Mouse (Mus musculus) thymus, postnatal 14 days (tissue): ENCODE measurements around the gene Zfp882.
"Not testable (repeated sequence)": the region's sequence is repeated elsewhere in the genome, so short reads cannot be mapped to it uniquely, and the experiment has no call there.

Source experiments
- DNase-seq: peaks from one replicate; pipeline ENCODE4 v3.0.0; 2021

The Zfp882 gene

GRCm38 (mm10) chr8:71908309-71909261 lies at the start of gene Zfp882, which contains the start of gene Zfp617:
Gene Zfp882 (plus strand): TSS chr8:71908608.
Gene Zfp617 (plus strand): TSS chr8:71908635.
- DNase-seq: peak; percentile 88

- not testable (repeated sequence) for DNase-seq
Observed at GRCm38 (mm10) chr8:71861551-71861950, 46.9 kb upstream of the Zfp882 start.

DNA sequence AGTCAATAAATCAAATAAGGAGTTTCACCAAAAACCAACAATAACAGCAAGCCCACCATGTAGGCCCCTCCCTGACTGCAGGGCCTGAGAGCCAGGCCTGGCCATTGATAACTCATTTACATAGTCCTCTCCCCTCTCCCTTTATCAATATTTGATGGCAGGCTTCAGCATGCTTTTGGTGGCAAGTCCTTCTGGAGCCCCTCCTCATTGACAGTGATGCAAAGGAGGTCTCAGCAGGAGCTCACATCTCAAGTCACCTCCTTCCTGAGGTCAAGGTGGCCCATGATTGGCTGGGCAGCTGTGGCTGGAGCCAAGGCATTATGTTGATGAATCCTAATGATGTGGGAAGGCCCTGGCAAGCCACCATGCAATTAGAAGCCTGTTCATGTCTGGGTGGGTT lies 46.4 kb upstream of the Zfp882 start:
- not testable (repeated sequence) for DNase-seq

DNA sequence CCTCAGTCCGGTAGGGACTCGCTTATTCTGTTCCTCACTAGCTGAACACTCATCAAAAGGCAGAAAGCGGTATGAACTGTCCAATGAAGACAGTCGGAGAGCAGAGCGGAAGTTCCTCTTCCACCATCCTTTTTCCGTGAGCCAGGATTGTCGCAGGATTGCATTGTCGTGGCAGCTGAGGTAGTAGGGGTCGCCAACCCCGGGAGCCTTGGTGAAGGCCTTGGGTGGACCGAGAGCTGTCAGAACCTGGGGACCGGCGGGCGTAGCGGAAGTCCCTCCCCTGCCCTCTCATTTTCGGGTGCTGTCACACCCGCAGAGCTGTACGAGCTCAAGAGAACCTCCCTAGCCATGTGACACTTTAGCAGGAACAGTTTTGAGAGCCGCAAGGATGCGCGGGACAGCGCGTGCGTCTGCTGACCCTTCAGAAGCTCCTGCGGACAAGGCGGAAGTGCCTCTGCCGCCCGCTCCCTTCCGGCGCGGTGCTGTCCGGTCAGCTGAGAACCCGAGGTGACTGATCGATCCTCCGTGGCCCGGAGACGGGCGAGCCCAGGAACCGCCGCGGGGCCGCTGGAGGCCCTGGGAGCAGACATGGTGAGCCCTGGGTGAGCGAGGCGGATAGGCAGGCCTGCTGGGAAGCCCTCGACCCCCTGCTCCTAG lies 26.7 kb upstream of the Zfp882 start, which contains the start of gene Zfp709:
Zfp709 (plus strand) TSS at position 402 of the 657 bp plus-strand sequence.
- DNase-seq: peak; percentile 61

- DNase-seq: not testable (repeated sequence)
Observed at GRCm38 (mm10) chr8:71900666-71901065, 7.7 kb upstream of the Zfp882 start.

- DNase-seq: not testable (repeated sequence)
Observed at GRCm38 (mm10) chr8:71903084-71903483, 5.3 kb upstream of the Zfp882 start.

- no peak for DNase-seq
Observed at GRCm38 (mm10) chr8:71906809-71907208, 1.6 kb upstream of the Zfp882 start.

GRCm38 (mm10) chr8:71907798-71908257 lies 580 bp upstream of the Zfp882 start:
- no peak for DNase-seq

DNA sequence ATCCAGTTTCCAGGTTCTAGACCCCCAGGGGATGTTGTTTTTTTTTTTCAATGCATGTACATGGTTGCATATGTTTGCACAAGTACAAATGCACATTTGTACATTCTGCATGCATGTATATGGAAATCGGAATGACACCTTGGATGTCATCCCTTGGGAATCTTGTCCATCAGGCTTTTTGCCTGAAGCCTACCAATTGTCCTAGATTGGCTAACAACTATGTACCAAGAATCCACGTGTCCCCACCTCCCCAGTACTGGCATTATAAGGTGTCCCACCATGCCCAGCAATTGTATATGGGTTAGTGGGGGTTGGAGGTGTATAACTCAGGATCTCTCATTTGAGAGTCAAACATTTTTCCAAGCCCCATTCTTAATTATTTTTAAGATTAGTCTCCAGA lies 3.9 kb downstream of the Zfp882 start:
- DNase-seq: no peak

GRCm38 (mm10) chr8:71922567-71923401 lies 14.4 kb downstream of the Zfp882 start:
- peak; percentile 94 for DNase-seq

DNA sequence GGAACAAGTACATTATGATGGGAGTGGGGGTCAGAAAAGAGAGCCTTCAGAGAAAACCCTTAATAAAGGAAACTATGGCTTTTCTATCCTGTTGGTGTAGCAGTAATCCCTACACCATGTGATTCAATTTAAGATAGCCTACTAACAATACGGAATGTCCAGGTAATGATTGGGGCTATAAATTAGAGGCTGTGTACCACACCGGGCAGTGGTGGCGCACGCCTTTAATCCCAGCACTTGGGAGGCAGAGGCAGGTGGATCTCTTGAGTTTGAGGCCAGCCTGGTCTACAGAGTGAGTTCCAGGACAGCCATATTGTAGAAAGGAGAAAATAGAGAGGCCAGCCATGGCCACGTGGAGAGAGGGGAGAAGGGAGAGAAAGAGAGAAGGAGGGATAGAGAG lies 17.4 kb downstream of the Zfp882 start:
- DNase-seq: no peak

DNA sequence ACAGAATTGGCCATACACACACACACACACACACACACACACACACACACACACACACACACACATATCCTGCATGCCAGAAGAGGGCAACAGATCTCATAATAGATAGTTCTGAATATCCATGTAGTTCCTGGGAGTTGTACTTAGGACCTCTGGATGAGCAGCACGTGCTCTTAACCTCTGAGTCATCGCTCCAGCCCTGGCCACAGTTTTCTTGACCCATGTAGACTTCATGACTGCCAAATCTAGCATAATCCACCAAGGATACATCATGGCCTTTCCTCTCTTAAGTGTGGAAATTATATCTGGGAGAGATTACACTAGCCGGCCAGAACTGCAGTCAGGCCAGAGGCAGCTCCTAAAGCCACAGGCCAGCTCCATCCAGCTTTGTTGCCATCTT lies 18.1 kb downstream of the Zfp882 start:
- DNase-seq: no peak

GRCm38 (mm10) chr8:71927779-71928178 lies 19.4 kb downstream of the Zfp882 start:
- DNase-seq: no peak

DNA sequence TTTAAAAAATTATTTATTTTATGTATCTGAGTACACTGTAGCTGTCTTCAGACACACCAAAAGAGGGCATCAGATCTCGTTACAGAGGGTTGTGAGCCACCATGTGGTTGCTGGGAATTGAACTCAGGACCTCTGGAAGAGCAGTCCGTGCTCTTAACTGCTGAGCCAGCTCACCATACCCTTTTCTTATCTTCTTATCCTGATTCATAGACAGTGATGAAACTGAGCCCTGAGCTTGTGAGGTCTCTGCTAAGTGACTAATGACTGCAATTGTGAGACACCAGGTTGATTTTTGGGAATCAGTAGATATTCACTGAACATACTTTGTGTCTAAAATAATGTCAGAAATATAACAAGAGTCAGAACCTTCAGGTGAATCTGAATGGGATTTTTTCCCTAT lies 29.6 kb downstream of the Zfp882 start:
- DNase-seq: not testable (repeated sequence)

DNA sequence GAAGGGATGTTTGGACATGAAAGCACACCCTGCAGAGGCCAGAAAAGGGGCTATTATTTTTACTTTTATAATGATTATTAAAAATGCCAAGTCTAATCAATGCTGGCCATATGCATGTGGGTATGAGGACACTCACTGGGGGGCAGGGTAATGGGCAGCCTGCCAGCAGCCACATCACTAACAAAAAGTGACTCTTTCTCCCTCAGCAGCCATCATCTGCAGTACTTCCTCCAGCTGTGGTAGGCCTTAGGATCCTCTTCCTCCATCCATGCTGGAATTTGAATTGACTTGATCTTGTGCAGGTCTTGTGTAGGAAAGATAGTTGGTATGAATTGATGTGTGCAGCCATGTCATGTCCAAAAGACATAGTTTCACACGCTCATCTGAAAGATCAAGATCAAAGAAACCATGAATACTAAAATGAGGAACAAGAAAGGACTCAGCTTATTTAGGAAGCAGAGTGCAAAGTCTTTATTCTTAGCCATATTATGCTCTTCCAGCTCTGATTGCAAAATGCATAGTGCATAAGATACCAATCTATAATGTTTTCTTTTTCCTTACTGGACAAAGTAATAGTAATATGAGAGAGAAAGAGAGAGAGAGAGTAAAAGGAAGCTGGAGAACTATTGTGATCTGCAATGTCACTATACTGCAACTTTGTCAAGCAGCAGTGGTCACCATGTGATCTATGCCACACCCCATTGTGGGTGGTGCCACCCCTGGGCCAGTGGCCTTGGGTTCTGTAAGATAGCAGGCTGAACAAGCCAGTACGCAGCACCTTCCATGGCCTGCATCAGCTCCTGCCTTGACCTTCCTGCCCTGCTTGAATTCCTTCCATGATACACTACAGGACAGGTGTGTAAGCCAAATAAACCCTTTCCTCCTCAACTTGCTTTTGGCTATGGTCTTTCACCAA lies 32.1 kb downstream of the Zfp882 start:
- DNase-seq: no peak

- no peak for DNase-seq
Observed at GRCm38 (mm10) chr8:71941776-71942175, 33.4 kb downstream of the Zfp882 start.

GRCm38 (mm10) chr8:71948624-71949023 lies 40.2 kb downstream of the Zfp882 start:
- no peak for DNase-seq

DNA sequence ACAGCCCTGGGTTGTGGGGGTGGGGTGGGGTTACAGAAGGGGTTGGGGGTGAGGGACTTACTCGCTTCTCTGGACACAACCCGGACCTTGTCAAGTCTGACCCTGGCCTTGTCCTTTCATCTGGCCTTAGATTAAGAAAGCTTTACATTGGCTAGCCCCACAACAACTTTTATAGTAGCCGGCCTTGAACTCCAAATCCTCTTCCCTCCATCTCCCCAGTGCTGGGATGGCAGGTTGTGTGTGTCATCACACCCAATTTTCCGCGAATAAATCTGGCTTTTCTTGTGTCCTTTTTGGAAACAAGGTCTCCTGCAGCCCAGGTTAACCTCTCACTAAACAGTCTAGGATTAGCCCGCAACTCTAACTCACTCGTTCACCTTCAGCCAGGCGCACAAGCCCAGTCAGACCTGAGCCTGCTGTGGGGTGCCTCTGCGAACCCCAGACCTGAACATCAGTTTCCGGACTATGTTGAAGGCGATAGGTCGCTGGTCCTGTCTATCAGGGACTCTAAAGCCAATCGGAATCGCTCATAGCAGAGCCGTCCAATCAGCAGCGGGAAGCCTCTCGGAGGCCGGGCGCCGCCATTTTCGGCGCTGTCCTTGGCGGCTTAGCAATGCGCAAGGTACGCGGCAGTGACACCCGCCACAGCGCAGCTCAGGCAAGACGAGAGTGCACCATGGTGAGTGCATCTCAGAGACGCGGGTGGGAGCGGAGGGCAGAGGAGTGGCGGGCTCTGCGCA lies 42.2 kb downstream of the Zfp882 start, which contains the start of gene Zfp961:
Zfp961 (plus strand) TSS at position 557 of the 740 bp plus-strand sequence.
- peak; percentile 98 for DNase-seq

- peak; percentile 25 for DNase-seq
Observed at GRCm38 (mm10) chr8:71951436-71952161, 43.2 kb downstream of the Zfp882 start.

GRCm38 (mm10) chr8:71952489-71952888 lies 44.1 kb downstream of the Zfp882 start:
- no peak for DNase-seq
